Mouse (Mus musculus) megakaryocyte, embryonic 14.5 days (primary cell): ENCODE data around the gene Zfp1. TPM values are rescaled to one million over a fixed set of nuclear protein-coding genes. Genes with fewer than 3 reads are reported as not detected.

Experiments
- H3K27me3 ChIP-seq: replicated peaks from 2 replicates; pipeline ENCODE3; 2012; ENCODE audit warnings: inconsistent platforms
- H3K36me3 ChIP-seq: replicated peaks from 2 replicates; pipeline ENCODE3; 2012; ENCODE audit warnings: low read length, inconsistent platforms, mixed read lengths
- H3K4me1 ChIP-seq: 2 replicates; pipeline ENCODE4 v1.6.1; 2012; ENCODE audit warnings: inconsistent platforms
- H3K4me3 ChIP-seq: replicated peaks from 2 replicates; pipeline ENCODE3; 2012; ENCODE audit warnings: moderate library complexity, mild to moderate bottlenecking, inconsistent platforms
- H3K9me3 ChIP-seq: 2 replicates; pipeline ENCODE4 v1.6.1; 2012; ENCODE audit warnings: inconsistent platforms
- FLI1 ChIP-seq: IDR thresholded peaks from 2 replicates; pipeline ENCODE4 v1.6.1; 2012; ENCODE audit warnings: low read length, inconsistent platforms, mixed read lengths
- GATA1 ChIP-seq: IDR thresholded peaks from 3 replicates; pipeline ENCODE4 v1.6.1; 2012; ENCODE audit warnings: mixed read lengths, low read length, inconsistent platforms, borderline replicate concordance
- polyA plus RNA-seq: library from polyadenylated mRNA; stranded (reverse); fragments of >175 nt; gene quantifications from 2 replicates; pipeline ENCODE4 v1.2.3, GENCODE M21; 2012; ENCODE audit warnings: low replicate concordance; ENCODE audit not compliant: insufficient read depth

Zfp1 gene
- polyA plus RNA-seq, 1 experiment, result 0.64 TPM

- Histone ChIP-seq H3K4me1 (peaks cover 40% of the 10 kb centered on the region), H3K27me3 (peaks cover 86% of the 10 kb centered on the region), H3K4me3 (no peak overlapping the region), H3K9me3 (no peaks in the 10 kb centered on the region), H3K36me3 (peaks cover 2% of the 10 kb centered on the region)
- TF ChIP-seq FLI1 (no peak), GATA1 (no peak)
Observed at GRCm38 (mm10) chr8:111716603-111717487, 73.6 kb downstream of the Zfp1 start.

DNA sequence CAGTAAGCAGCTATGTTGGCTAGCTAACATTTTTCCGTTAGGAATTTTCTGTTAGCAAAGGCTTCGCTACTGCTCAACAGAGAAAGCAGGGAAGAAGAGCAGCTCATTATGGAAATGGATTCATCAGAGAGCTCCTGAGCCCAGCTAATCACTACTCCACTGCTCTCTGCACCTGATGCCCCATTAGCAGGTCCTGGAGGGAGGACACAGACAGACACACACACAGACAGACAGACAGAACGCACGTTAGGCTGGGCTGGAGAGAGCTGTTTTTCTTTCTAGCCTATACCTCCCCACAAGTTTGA lies 74.2 kb downstream of the Zfp1 start:
- Histone ChIP-seq H3K9me3 (no peaks in the 10 kb centered on the region), H3K4me1 (peaks cover 40% of the 10 kb centered on the region), H3K36me3 (peaks cover 2% of the 10 kb centered on the region), H3K4me3 (no peak overlapping the region), H3K27me3 (peaks cover 80% of the 10 kb centered on the region)
- TF ChIP-seq GATA1 (no peak), FLI1 (no peak)

GRCm38 (mm10) chr8:111717866-111718265 lies 74.7 kb downstream of the Zfp1 start:
- Histone ChIP-seq H3K4me3 (peak overlapping the region; percentile 7), H3K36me3 (peaks cover 2% of the 10 kb centered on the region), H3K9me3 (no peaks in the 10 kb centered on the region), H3K27me3 (peaks cover 79% of the 10 kb centered on the region), H3K4me1 (peaks cover 40% of the 10 kb centered on the region)
- TF ChIP-seq FLI1 (no peak), GATA1 (no peak)

DNA sequence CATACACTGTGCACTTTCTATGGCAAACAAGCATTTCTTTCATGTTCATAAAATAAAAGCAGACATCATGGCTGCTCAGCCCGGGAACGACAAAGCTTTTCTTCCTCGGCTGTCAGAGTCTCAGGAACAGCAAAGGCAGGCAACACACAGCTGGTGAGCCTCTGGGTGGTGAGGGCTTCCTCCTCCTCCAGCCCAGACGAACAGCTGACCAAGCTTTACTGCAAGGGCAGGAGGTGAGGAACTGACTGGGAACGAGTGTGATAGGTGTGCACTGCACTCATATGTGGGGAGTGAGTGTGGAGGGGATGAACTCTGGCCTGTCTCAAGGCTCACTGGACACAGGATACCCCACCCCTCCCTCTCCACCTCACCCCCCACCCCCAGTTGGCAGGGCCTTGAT lies 75.7 kb downstream of the Zfp1 start:
- Histone ChIP-seq H3K9me3 (no peaks in the 10 kb centered on the region), H3K4me1 (peaks cover 43% of the 10 kb centered on the region), H3K27me3 (peaks cover 75% of the 10 kb centered on the region), H3K36me3 (peaks cover 2% of the 10 kb centered on the region), H3K4me3 (no peak overlapping the region)
- TF ChIP-seq GATA1, result no peak
- no peak for TF ChIP-seq FLI1

GRCm38 (mm10) chr8:111720115-111720544 lies 76.9 kb downstream of the Zfp1 start:
- TF ChIP-seq GATA1 (no peak), FLI1 (no peak)

More at GRCm38 (mm10) chr8:111720115-111720544, 76.9 kb downstream of the Zfp1 start:
- Histone ChIP-seq H3K27me3 (peaks cover 75% of the 10 kb centered on the region), H3K4me3 (no peak overlapping the region), H3K36me3 (peaks cover 2% of the 10 kb centered on the region), H3K4me1 (peaks cover 51% of the 10 kb centered on the region), H3K9me3 (no peaks in the 10 kb centered on the region)

Other genes with a start within 250 kb of the Zfp1 start
- not detected in 2 replicates for gene Fa2h, start 249.6 kb upstream of the Zfp1 start, polyA plus RNA-seq
- gene Wdr59, start 121.3 kb upstream of the Zfp1 start, polyA plus RNA-seq, result 0.96 TPM in 1 of 2 replicates, not detected in the other
- gene Znrf1, start 107.3 kb upstream of the Zfp1 start, polyA plus RNA-seq, result 22.3 and 36.6 TPM in 2 replicates
- not detected in 2 replicates for gene Ldhd, start 13.0 kb upstream of the Zfp1 start, polyA plus RNA-seq
- gene Ctrb1, start 47.6 kb downstream of the Zfp1 start, polyA plus RNA-seq, result 3.6 TPM in 1 of 2 replicates, not detected in the other
- 1.1 and 1.5 TPM in 2 replicates for gene Bcar1, start 100.4 kb downstream of the Zfp1 start, polyA plus RNA-seq
- 16.9 TPM in 1 of 2 replicates, not detected in the other for gene Cfdp1, start 210.9 kb downstream of the Zfp1 start, polyA plus RNA-seq
- not detected in 2 replicates for gene Tmem170, start 233.3 kb downstream of the Zfp1 start, polyA plus RNA-seq